ENCODE assay signal across 1 mouse cellular context in genomic region chr13:102767110-102767509, GRCm38 (mm10).
A peak's percentile ranks its signal among the peaks of the same experiment; 100 is the strongest.
TF ChIP-seq lines count a peak whose summit lies in the region.

No protein-coding gene starts in this region.

TF ChIP-seq in MEL, 35 proteins besides CTCF, POLR2A, EP300 and RAD21 (continued from another document):
- no peak for TF ChIP-seq USF2 (IDR thresholded peaks at IDR 0.05; ENCODE audit: borderline replicate concordance in 1 of 2, insufficient read depth in 1 of 2, low read depth in 1 of 2, low read length in 2 of 2)
- no peak for TF ChIP-seq TAL1 (IDR thresholded peaks at IDR 0.05; ENCODE audit: low read length)
- no peak for TF ChIP-seq MAFK (IDR thresholded peaks at IDR 0.05; ENCODE audit: borderline replicate concordance, low read depth, low read length)
- TF ChIP-seq MAX (IDR thresholded peaks at IDR 0.05; ENCODE audit: low read length), result peak; percentile 81
- no peak for TF ChIP-seq KAT2A (conservative IDR thresholded peaks at IDR 0.05; ENCODE audit: low read depth, low read length)
- peak; percentile 90 for TF ChIP-seq ETS1 (IDR thresholded peaks at IDR 0.05; ENCODE audit: low read depth, low read length)
- no peak for TF ChIP-seq POLR2AphosphoS5 (IDR thresholded peaks at IDR 0.05; ENCODE audit: borderline replicate concordance, low read depth, low read length)
- no peak for TF ChIP-seq CHD2 (IDR thresholded peaks at IDR 0.05; ENCODE audit: low read length)
- no peak for TF ChIP-seq MAZ (IDR thresholded peaks at IDR 0.05; ENCODE audit: low read depth, low read length)
- no peak for TF ChIP-seq E2F4 (IDR thresholded peaks at IDR 0.05; ENCODE audit: borderline replicate concordance, low read depth, low read length)
- 0 out of 2 replicates have a peak, but pooled peaks have one; percentile 57 for TF ChIP-seq JUND (IDR thresholded peaks at IDR 0.05; ENCODE audit: low read depth, low read length)
- TF ChIP-seq UBTF (IDR thresholded peaks at IDR 0.05; ENCODE audit: borderline replicate concordance, insufficient read depth, low read depth, low read length), result no peak
- no peak for TF ChIP-seq ELF1 (IDR thresholded peaks at IDR 0.05; ENCODE audit: low read depth, low read length)
- TF ChIP-seq ZMIZ1 (IDR thresholded peaks at IDR 0.05; ENCODE audit: low read depth, low read length), result no peak
- TF ChIP-seq RCOR1 (IDR thresholded peaks at IDR 0.05; ENCODE audit: low read depth, low read length), result peak; percentile 82
- TF ChIP-seq SMC3 (IDR thresholded peaks at IDR 0.05; ENCODE audit: low read depth, low read length), result no peak
- TF ChIP-seq MYB (IDR thresholded peaks at IDR 0.05; ENCODE audit: low read depth, low read length), result peak; percentile 95
- TF ChIP-seq BHLHE40 (IDR thresholded peaks at IDR 0.05; ENCODE audit: borderline replicate concordance, low read depth, low read length), result peak; percentile 72
- TF ChIP-seq NELFE (IDR thresholded peaks at IDR 0.05; ENCODE audit: low read depth, low read length), result no peak
